Mouse (Mus musculus): ENCODE data around the gene Gm5114. TPM values are rescaled to one million over a fixed set of nuclear protein-coding genes. Genes with fewer than 3 reads are reported as not detected.
"Not testable (repeated sequence)": the region's sequence is repeated elsewhere in the genome, so short reads cannot be mapped to it uniquely, and the experiment has no call there.

Gm5114 gene
- not detected in 2 replicates for polyA plus RNA-seq (2015; fragmentation: Nextera tagmentation; extraction: Ambion mirVana)

DNA sequence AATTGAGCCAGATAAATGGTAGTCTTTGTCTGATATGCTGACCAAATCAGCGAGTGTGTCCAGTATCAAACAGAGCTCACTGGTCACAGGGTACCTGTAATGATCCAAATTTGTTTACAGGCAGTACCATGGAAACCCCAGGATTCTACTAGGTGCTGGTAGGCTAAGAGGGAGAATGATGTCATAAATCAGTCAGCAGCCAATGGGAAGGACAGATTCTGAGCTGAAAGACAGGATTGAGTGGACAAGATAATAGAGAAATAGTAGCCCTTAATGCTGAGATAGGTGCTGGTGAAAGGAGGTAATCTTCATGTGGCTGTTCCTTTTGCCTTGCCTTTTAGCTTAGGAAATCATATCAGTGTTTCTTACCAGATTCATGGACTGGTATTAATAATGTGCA is at the start of gene Gm5114:
Gene Gm5114, minus strand, starts transcription at position 101 of the 400 bp plus-strand sequence.
- not testable (repeated sequence) for H3K9me3 ChIP-seq (ENCODE audit: low read length); H3K36me3 ChIP-seq (ENCODE audit: insufficient read depth, low read length); H3K27me3 ChIP-seq (ENCODE audit: insufficient read depth, low read length); H3K9ac ChIP-seq (replicated peaks; ENCODE audit: low read length); H3K4me1 ChIP-seq (ENCODE audit: insufficient read depth, low read length); H3K27ac ChIP-seq (ENCODE audit: low read length); H3K4me3 ChIP-seq (ENCODE audit: low read length); ATAC-seq (ENCODE audit: low FRiP score, low TSS enrichment); H3K4me2 ChIP-seq (replicated peaks; ENCODE audit: low read depth, low read length)
- 57% methylated on average over 1 of the region's 1 CpGs for WGBS

DNA sequence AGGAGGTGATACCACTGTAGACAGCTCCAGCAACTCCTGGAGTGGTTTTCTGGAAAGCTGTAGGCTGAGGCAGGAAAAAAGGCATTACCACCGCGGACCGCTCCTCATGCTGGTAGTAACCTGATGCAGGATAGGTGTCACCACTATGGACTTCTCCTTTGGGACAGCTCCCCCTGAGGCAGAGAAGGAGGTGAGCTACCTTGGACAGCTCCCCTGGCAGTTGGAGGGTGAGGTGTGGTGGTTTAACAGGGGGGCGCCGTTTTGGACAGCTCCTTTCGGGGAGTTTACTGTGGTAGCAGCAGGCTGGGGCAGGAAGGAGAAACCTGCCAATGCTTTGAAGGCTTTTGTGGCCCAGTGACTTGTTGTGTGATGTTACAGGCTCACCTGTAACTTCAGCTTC is 42.8 kb upstream of the Gm5114 start:
- Histone ChIP-seq H3K36me3 (ENCODE audit: insufficient read depth, low read length) (no peaks in the 10 kb centered on the region), H3K4me1 (ENCODE audit: insufficient read depth, low read length) (no peaks in the 10 kb centered on the region), H3K27me3 (ENCODE audit: insufficient read depth, low read length) (no peaks in the 10 kb centered on the region), H3K4me2 (replicated peaks; ENCODE audit: low read depth, low read length) (no peak overlapping the region), H3K27ac (ENCODE audit: low read length) (no peak overlapping the region), H3K4me3 (ENCODE audit: low read length) (no peak overlapping the region), H3K9me3 (ENCODE audit: low read length) (no peaks in the 10 kb centered on the region), H3K9ac (replicated peaks; ENCODE audit: low read length) (no peak overlapping the region)
- 15% methylated on average over 6 of the region's 6 CpGs for WGBS
- ATAC-seq (ENCODE audit: low FRiP score, low TSS enrichment) = peak; percentile 90

DNA sequence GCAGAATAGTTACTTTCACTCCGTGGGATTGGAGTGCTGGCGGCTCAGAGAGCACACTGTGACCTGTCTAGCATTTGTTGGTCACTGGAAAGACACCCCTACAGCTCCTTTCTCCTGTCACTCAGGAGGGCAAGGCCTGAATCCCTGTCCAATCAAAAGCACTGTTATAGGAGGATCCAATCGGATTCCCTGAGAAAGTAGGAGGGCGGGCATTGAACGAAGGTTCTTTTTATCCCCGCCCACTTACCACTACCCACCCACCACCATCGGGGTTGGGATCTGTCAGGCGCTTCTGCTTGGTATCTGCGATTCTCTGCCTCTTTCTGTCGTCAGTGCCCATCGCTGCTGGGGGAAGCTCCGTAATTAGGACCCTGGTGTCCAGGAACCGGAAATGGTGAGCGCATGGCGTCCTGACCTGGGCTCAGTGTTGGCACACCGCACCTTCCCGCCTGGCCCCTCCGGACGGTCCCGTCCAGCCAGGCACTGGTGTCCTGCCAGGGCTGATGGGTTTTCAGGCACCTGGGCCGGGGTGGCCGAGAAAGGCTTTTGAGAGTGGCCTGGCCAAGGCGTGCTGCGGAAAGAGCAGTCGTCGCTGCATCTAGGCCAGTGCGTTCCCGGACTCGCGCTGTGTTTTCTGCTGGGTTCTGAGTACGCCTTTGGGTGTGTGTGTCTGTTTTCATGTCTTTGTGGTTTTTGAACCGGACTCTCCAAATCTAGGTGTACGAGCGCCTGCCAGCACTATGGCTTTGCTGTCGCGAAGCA is 36.5 kb upstream of the Gm5114 start:
- Histone ChIP-seq H3K4me1 (ENCODE audit: insufficient read depth, low read length) (peaks cover 6% of the 10 kb centered on the region; the same call in 1 of the 2 replicates), H3K36me3 (ENCODE audit: insufficient read depth, low read length) (no peaks in the 10 kb centered on the region), H3K4me3 (ENCODE audit: low read length) (peak overlapping the region; percentile 80), H3K27me3 (ENCODE audit: insufficient read depth, low read length) (0 out of 2 replicates have a peak, but pooled peaks cover 7% of the 10 kb centered on the region), H3K9ac (replicated peaks; ENCODE audit: low read length) (peak overlapping the region; percentile 84), H3K4me2 (replicated peaks; ENCODE audit: low read depth, low read length) (peak overlapping the region; percentile 65), H3K27ac (ENCODE audit: low read length) (0 out of 2 replicates have a peak overlapping the region, but pooled peaks have one; percentile 16), H3K9me3 (ENCODE audit: low read length) (no peaks in the 10 kb centered on the region)
- peak; percentile 100 for ATAC-seq (ENCODE audit: low FRiP score, low TSS enrichment)
- WGBS = 2% methylated on average over 36 of the region's 36 CpGs

DNA sequence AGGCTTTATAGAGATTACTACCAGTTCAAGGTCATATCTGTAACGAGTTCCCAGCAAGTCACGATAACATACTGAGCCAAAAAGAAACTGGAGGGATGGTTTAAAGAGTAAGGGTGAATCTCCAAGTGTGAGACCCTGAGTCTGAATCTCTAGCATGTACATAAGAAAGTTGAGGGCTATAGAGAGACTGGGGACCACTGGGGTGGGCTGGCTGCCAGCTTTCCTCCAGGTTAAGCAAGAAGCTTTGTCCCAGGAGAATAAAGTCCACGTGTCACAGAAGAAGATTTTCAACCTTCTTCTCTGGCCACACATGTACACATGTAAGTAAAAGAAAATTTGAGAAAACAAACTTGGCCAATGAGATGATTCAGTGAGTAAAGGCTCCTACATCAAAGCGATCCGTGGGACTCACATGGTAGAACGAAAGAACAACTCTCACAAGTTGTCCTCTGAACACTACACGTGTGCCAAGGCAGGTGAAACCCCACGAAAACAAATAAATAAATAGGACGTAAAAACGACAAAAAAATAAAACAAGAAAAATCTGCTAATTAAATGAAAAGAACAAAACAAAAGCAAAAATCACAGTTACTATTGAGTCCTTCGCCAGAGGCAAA is 35.8 kb upstream of the Gm5114 start:
- Histone ChIP-seq H3K4me2 (replicated peaks; ENCODE audit: low read depth, low read length) (peak overlapping the region; percentile 65), H3K4me3 (ENCODE audit: low read length) (peak overlapping the region; percentile 80), H3K9ac (replicated peaks; ENCODE audit: low read length) (peak overlapping the region; percentile 84), H3K9me3 (ENCODE audit: low read length) (no peaks in the 10 kb centered on the region), H3K36me3 (ENCODE audit: insufficient read depth, low read length) (no peaks in the 10 kb centered on the region), H3K27ac (ENCODE audit: low read length) (no peak overlapping the region), H3K27me3 (ENCODE audit: insufficient read depth, low read length) (0 out of 2 replicates have a peak, but pooled peaks cover 7% of the 10 kb centered on the region), H3K4me1 (ENCODE audit: insufficient read depth, low read length) (peaks cover 6% of the 10 kb centered on the region; the same call in 1 of the 2 replicates)
- ATAC-seq (ENCODE audit: low FRiP score, low TSS enrichment) = no peak
- WGBS = 52% methylated on average over 11 of the region's 11 CpGs

DNA sequence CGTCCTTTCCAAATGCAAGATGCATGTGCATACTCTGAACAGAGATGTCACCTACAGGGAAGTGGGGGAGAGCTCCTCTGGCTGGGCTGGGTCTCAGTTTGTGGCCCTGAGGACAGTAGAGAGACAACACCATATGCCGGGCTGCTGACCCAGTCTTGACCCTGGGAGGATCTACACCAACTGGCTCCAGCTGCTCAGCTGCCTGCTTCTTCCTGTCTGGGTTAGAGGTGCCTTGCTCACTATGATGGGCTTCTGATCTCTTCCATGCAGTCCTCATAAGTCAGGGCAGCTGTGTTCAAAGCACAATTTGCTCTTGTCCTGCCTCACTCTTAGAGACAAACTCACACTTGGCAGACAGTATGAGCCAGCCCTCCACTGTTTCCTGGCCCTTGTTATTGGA is 28.3 kb upstream of the Gm5114 start:
- ATAC-seq (ENCODE audit: low FRiP score, low TSS enrichment) = peak; percentile 51; the same call in 1 of the 2 replicates
- H3K4me2 ChIP-seq (replicated peaks; ENCODE audit: low read depth, low read length) = no peak overlapping the region
- H3K27ac ChIP-seq (ENCODE audit: low read length) = no peak overlapping the region
- no peak overlapping the region for H3K9ac ChIP-seq (replicated peaks; ENCODE audit: low read length)
- H3K4me1 ChIP-seq (ENCODE audit: insufficient read depth, low read length) = no peaks in the 10 kb centered on the region
- 0 out of 2 replicates have a peak, but pooled peaks cover 3% of the 10 kb centered on the region for H3K27me3 ChIP-seq (ENCODE audit: insufficient read depth, low read length)
- H3K36me3 ChIP-seq (ENCODE audit: insufficient read depth, low read length) = no peaks in the 10 kb centered on the region
- H3K9me3 ChIP-seq (ENCODE audit: low read length) = 0 out of 2 replicates have a peak, but pooled peaks cover 2% of the 10 kb centered on the region
- no peak overlapping the region for H3K4me3 ChIP-seq (ENCODE audit: low read length)
- WGBS = 21% methylated on average over 2 of the region's 2 CpGs

DNA sequence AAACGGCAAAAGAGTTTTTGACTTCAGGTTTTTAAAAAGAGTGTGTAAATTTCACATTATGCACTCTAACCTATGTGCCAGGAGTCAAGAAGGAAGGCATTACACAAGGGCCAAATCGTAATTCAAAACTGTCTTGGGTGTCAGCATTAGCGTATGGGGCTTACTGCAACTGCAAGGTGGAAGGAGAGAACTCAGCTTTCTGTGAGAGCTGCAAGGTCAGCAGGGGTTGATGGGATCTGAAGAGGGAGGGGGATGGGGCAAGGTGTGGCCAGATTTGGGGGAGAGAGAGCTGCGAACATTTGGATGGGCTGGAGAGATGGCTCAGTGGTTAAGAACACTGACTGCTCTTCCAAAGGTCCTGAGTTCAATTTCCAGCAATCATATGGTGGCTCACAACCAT is 27.4 kb upstream of the Gm5114 start:
- 0 out of 2 replicates have a peak, but pooled peaks cover 6% of the 10 kb centered on the region for H3K9me3 ChIP-seq (ENCODE audit: low read length)
- H3K27ac ChIP-seq (ENCODE audit: low read length) = no peak overlapping the region
- WGBS = 63% methylated on average over 4 of the region's 4 CpGs
- 0 out of 2 replicates have a peak, but pooled peaks cover 2% of the 10 kb centered on the region for H3K27me3 ChIP-seq (ENCODE audit: insufficient read depth, low read length)
- H3K4me2 ChIP-seq (replicated peaks; ENCODE audit: low read depth, low read length) = no peak overlapping the region
- no peaks in the 10 kb centered on the region for H3K36me3 ChIP-seq (ENCODE audit: insufficient read depth, low read length)
- no peak for ATAC-seq (ENCODE audit: low FRiP score, low TSS enrichment)
- no peaks in the 10 kb centered on the region for H3K4me1 ChIP-seq (ENCODE audit: insufficient read depth, low read length)
- no peak overlapping the region for H3K9ac ChIP-seq (replicated peaks; ENCODE audit: low read length)
- no peak overlapping the region for H3K4me3 ChIP-seq (ENCODE audit: low read length)

Small RNA genes lying within 50 kb of the gene (microRNA-seq; reads per million reads assigned to microRNA genes)
- not detected for gene Gm27437

Other genes starting within 250 kb of the Gm5114 start
- gene Zfp619, start 104.6 kb upstream of the Gm5114 start, polyA plus RNA-seq (2015; fragmentation: Nextera tagmentation; extraction: Ambion mirVana) = 2.0 and 2.3 TPM in 2 replicates